ENCODE assay signal across 15 mouse cellular contexts in the genomic region with DNA sequence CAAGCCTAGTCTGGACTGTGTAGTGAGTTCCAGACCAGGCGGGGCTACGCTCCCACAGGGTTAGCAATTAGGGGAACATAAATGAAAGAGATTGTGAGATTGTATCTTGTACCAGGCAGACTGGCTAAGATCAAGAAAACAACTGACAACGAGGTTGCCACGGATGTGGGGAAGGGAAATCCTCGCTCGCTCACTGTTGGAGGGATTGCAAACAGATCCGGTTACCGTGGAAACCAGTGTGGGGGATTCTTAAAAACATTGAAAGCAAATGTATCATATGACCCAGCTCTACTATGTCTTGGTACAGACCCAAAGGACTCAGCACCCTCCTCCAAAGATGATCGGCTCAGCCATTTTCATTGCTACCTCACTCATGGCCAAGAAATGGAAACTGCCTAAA. TPM values are rescaled to one million over a fixed set of nuclear protein-coding genes. Genes with fewer than 3 reads are reported as not detected.
DNase-seq lines count a peak whose midpoint lies in the region; ATAC-seq lines count a peak whose summit lies in the region.
"Had no signal": no experiment of that assay in that cellular context is flagged by ENCODE, and none has a peak within 500 bp of the region (broad histone marks: within the 10 kb centered on the region; RNA-seq: fewer than 3 reads in every experiment).

No protein-coding gene starts in this region.

- WGBS in heart, embryonic 15.5 days: 50% methylated on average over 9 of the region's 9 CpGs
- 48% methylated on average over 9 of the region's 9 CpGs for WGBS in heart, embryonic 10.5 days
- WGBS in neural tube, embryonic 11.5 days: 74% methylated on average over 9 of the region's 9 CpGs
- 43% methylated on average over 9 of the region's 9 CpGs for WGBS in intestine, embryonic 15.5 days

- no peak for DNase-seq in heart, embryonic 10.5 days (ENCODE audit: low spot score)
- peak; percentile 19 for DNase-seq in neural tube, embryonic 11.5 days (ENCODE audit: low spot score)
- DNase-seq in neural tube, embryonic 10.5 days (ENCODE audit: extremely low spot score, low spot score): no peak
- peak; percentile 21 to 52 for DNase-seq in frontal cortex, adult 2 months (ENCODE audit: extremely low spot score in 1 of 2, low spot score in 1 of 2)
- DNase-seq in right cerebral cortex, postnatal 10 days (ENCODE audit: low spot score in 2 of 2): peak; percentile 72 to 78
- DNase-seq in gastrocnemius, postnatal 4 days (ENCODE audit: low spot score in 2 of 2): no peak
- DNase-seq: adrenal gland, adult 2 months; cerebellum, adult 11-12 months; liver, embryonic 13.5 days; thymus, postnatal 25 days had no signal

- ATAC-seq in heart, embryonic 15.5 days (replicated peaks; ENCODE audit: insufficient number of reproducible peaks, insufficient read depth, low FRiP score, low read depth): no peak
- no peak for ATAC-seq in neural tube, embryonic 11.5 days (ENCODE audit: insufficient read depth, low FRiP score, low TSS enrichment)
- ATAC-seq in intestine, embryonic 15.5 days: no peak

- no peaks in the 10 kb centered on the region for H3K36me3 ChIP-seq in heart, embryonic 15.5 days
- no peaks in the 10 kb centered on the region for H3K36me3 ChIP-seq in heart, embryonic 10.5 days
- H3K36me3 ChIP-seq in neural tube, embryonic 11.5 days (ENCODE audit: control insufficient read depth, insufficient read depth, low read length): no peaks in the 10 kb centered on the region
- no peaks in the 10 kb centered on the region for H3K36me3 ChIP-seq in intestine, embryonic 15.5 days
- H3K36me3 ChIP-seq: heart, embryonic 12.5 days; kidney, embryonic 15.5 days; liver, embryonic 13.5 days; midbrain, embryonic 12.5 days had no signal

- H3K9me3 ChIP-seq in heart, embryonic 15.5 days (replicated peaks): no peaks in the 10 kb centered on the region
- H3K9me3 ChIP-seq in heart, embryonic 10.5 days: no peaks in the 10 kb centered on the region
- H3K9me3 ChIP-seq in neural tube, embryonic 11.5 days (ENCODE audit: control insufficient read depth, low read length): no peaks in the 10 kb centered on the region
- H3K9me3 ChIP-seq in intestine, embryonic 15.5 days: no peaks in the 10 kb centered on the region
- H3K9me3 ChIP-seq: heart, embryonic 12.5 days; kidney, embryonic 15.5 days; liver, embryonic 13.5 days; midbrain, embryonic 12.5 days had no signal

- no peak overlapping the region for H3K27ac ChIP-seq in heart, embryonic 15.5 days
- H3K27ac ChIP-seq in heart, embryonic 10.5 days: no peak overlapping the region
- H3K27ac ChIP-seq in neural tube, embryonic 11.5 days (ENCODE audit: low read depth, low read length): no peak overlapping the region
- H3K27ac ChIP-seq in intestine, embryonic 15.5 days: no peak overlapping the region
- H3K27ac ChIP-seq: kidney, embryonic 15.5 days; liver, embryonic 13.5 days; midbrain, embryonic 12.5 days had no signal

- H3K9ac ChIP-seq in heart, embryonic 15.5 days: no peak overlapping the region
- H3K9ac ChIP-seq in neural tube, embryonic 11.5 days (ENCODE audit: low read length): no peak overlapping the region
- H3K9ac ChIP-seq in intestine, embryonic 15.5 days: no peak overlapping the region
- H3K9ac ChIP-seq: heart, embryonic 12.5 days; kidney, embryonic 15.5 days; liver, embryonic 13.5 days; midbrain, embryonic 12.5 days had no signal

- H3K4me1 ChIP-seq in heart, embryonic 15.5 days (replicated peaks): no peaks in the 10 kb centered on the region
- H3K4me1 ChIP-seq in heart, embryonic 10.5 days: no peaks in the 10 kb centered on the region
- no peaks in the 10 kb centered on the region for H3K4me1 ChIP-seq in neural tube, embryonic 11.5 days (ENCODE audit: control insufficient read depth, insufficient read depth, low read length)
- no peaks in the 10 kb centered on the region for H3K4me1 ChIP-seq in intestine, embryonic 15.5 days (replicated peaks)
- H3K4me1 ChIP-seq: heart, embryonic 12.5 days; liver, embryonic 13.5 days; midbrain, embryonic 12.5 days had no signal

- peak overlapping the region; percentile 21; the same call in 1 of the 2 replicates for H3K4me2 ChIP-seq in heart, embryonic 15.5 days
- no peak overlapping the region for H3K4me2 ChIP-seq in neural tube, embryonic 11.5 days (ENCODE audit: low read depth)
- H3K4me2 ChIP-seq in intestine, embryonic 15.5 days (replicated peaks): no peak overlapping the region
- H3K4me2 ChIP-seq: heart, embryonic 12.5 days; kidney, embryonic 15.5 days; liver, embryonic 13.5 days; midbrain, embryonic 12.5 days had no signal

- H3K4me3 ChIP-seq in heart, embryonic 15.5 days: no peak overlapping the region
- no peak overlapping the region for H3K4me3 ChIP-seq in heart, embryonic 10.5 days
- H3K4me3 ChIP-seq in neural tube, embryonic 11.5 days (ENCODE audit: low read depth, low read length): no peak overlapping the region
- H3K4me3 ChIP-seq in intestine, embryonic 15.5 days (replicated peaks): no peak overlapping the region
- H3K4me3 ChIP-seq: heart, embryonic 12.5 days; kidney, embryonic 15.5 days; liver, embryonic 13.5 days; midbrain, embryonic 12.5 days had no signal

- H3K27me3 ChIP-seq in heart, embryonic 15.5 days: no peaks in the 10 kb centered on the region
- no peaks in the 10 kb centered on the region for H3K27me3 ChIP-seq in heart, embryonic 10.5 days (ENCODE audit: insufficient read depth, poor library complexity, severe bottlenecking)
- H3K27me3 ChIP-seq in neural tube, embryonic 11.5 days (ENCODE audit: control insufficient read depth, insufficient read depth, low read length): no peaks in the 10 kb centered on the region
- H3K27me3 ChIP-seq in intestine, embryonic 15.5 days (replicated peaks): no peaks in the 10 kb centered on the region
- H3K27me3 ChIP-seq: kidney, embryonic 15.5 days; midbrain, embryonic 12.5 days had no signal

RNA-seq across cellular contexts. Expression of a gene that starts 6.6 kb away (rescaled TPM):
- not detected in 2 replicates for polyA plus RNA-seq in heart, embryonic 15.5 days (2015; fragmentation: Nextera tagmentation; extraction: Ambion mirVana)
- polyA plus RNA-seq in heart, embryonic 10.5 days (2016; fragmentation: Nextera tagmentation; extraction: Ambion mirVana): not detected in 2 replicates
- not detected in 2 replicates for polyA plus RNA-seq in neural tube, embryonic 11.5 days (2014; fragmentation: Nextera tagmentation; extraction: Ambion mirVana)
- not detected in 2 replicates for polyA plus RNA-seq in frontal cortex, adult 2 months (2012; rRNA removed)
- polyA plus RNA-seq in intestine, embryonic 15.5 days (2015; fragmentation: Nextera tagmentation; extraction: Ambion mirVana): not detected in 2 replicates
- total RNA-seq in gastrocnemius, postnatal 4 days (2021): not detected
- total RNA-seq: adrenal gland, adult 2 months had no signal
- polyA plus RNA-seq: adrenal gland, adult 2 months; heart, embryonic 12.5 days; kidney, embryonic 15.5 days; midbrain, embryonic 12.5 days had no signal

RNA-seq across cellular contexts. Expression of a gene that starts 17.4 kb away (rescaled TPM):
- 11.8 and 12.2 TPM in 2 replicates for polyA plus RNA-seq in heart, embryonic 15.5 days (2015; fragmentation: Nextera tagmentation; extraction: Ambion mirVana)
- 16.1 and 17.6 TPM in 2 replicates for polyA plus RNA-seq in heart, embryonic 10.5 days (2016; fragmentation: Nextera tagmentation; extraction: Ambion mirVana)
- polyA plus RNA-seq in neural tube, embryonic 11.5 days (2014; fragmentation: Nextera tagmentation; extraction: Ambion mirVana): 38.4 and 38.8 TPM in 2 replicates
- 9.2 and 9.3 TPM in 2 replicates for polyA plus RNA-seq in frontal cortex, adult 2 months (2012; rRNA removed)
- polyA plus RNA-seq in intestine, embryonic 15.5 days (2015; fragmentation: Nextera tagmentation; extraction: Ambion mirVana): 14.9 and 16.8 TPM in 2 replicates
- total RNA-seq in gastrocnemius, postnatal 4 days (2021): 10 to 100 TPM; 19.1 to 19.5 TPM

Comparison
In these comparisons a context has a peak if more than half of its experiments do, and no peak if none do; other contexts are left out.
1. DNase-seq: peak in neural tube, embryonic 11.5 days (single experiment), frontal cortex, adult 2 months (2 of 2) and right cerebral cortex, postnatal 10 days (2 of 2); none in heart, embryonic 10.5 days (single experiment), neural tube, embryonic 10.5 days (single experiment) and gastrocnemius, postnatal 4 days (0 of 2).